ENCODE assay signal across 8 mouse cellular contexts in genomic region chr7:91262031-91262951, GRCm38 (mm10).
DNase-seq lines count a peak whose midpoint lies in the region; ATAC-seq and TF ChIP-seq lines count a peak whose summit lies in the region.

No protein-coding gene starts in this region.

- DNase-seq in adrenal gland, adult 2 months = peak; percentile 4
- DNase-seq in adrenal gland, postnatal 4 days (ENCODE audit: low spot score in 2 of 2) = no peak
- peak; percentile 83 for DNase-seq in brain, embryonic 14.5 days (ENCODE audit: low read depth)
- peak; percentile 46 for DNase-seq in forebrain, embryonic 10.5 days (ENCODE audit: extremely low spot score, low spot score)
- peak; percentile 3 for DNase-seq in kidney, postnatal 14 days
- DNase-seq in liver, embryonic 13.5 days = no peak
- DNase-seq in right cerebral cortex, postnatal 36 days (ENCODE audit: low spot score in 2 of 2) = peak; percentile 29 to 30
- no peak for DNase-seq in spleen, postnatal 4 days (ENCODE audit: low spot score in 2 of 2)

- 0 out of 2 replicates have a peak, but pooled peaks have one; percentile 7 for TF ChIP-seq POLR2A in brain, embryonic 14.5 days (IDR thresholded peaks at IDR 0.05; ENCODE audit: borderline replicate concordance, extremely low read depth, insufficient read depth, insufficient read length, poor library complexity, severe bottlenecking)

- H3K9ac ChIP-seq in liver, embryonic 13.5 days = no peak overlapping the region

- no peaks in the 10 kb centered on the region for H3K9me3 ChIP-seq in forebrain, embryonic 10.5 days
- H3K9me3 ChIP-seq in liver, embryonic 13.5 days (replicated peaks) = no peaks in the 10 kb centered on the region

- peak overlapping the region; percentile 78 for H3K27ac ChIP-seq in forebrain, embryonic 10.5 days
- no peak overlapping the region for H3K27ac ChIP-seq in liver, embryonic 13.5 days

- no peaks in the 10 kb centered on the region for H3K36me3 ChIP-seq in forebrain, embryonic 10.5 days (replicated peaks)
- no peaks in the 10 kb centered on the region for H3K36me3 ChIP-seq in liver, embryonic 13.5 days

- H3K4me1 ChIP-seq in forebrain, embryonic 10.5 days = peaks cover 20% of the 10 kb centered on the region
- no peaks in the 10 kb centered on the region for H3K4me1 ChIP-seq in liver, embryonic 13.5 days (replicated peaks)

- H3K27me3 ChIP-seq in forebrain, embryonic 10.5 days (ENCODE audit: poor library complexity, severe bottlenecking) = peaks cover 28% of the 10 kb centered on the region
- peaks cover 7% of the 10 kb centered on the region; the same call in 1 of the 2 replicates for H3K27me3 ChIP-seq in liver, embryonic 13.5 days

- no peak for TF ChIP-seq CTCF in brain, embryonic 14.5 days (IDR thresholded peaks at IDR 0.05; ENCODE audit: borderline replicate concordance, extremely low read depth, insufficient read depth, insufficient read length)

- peak overlapping the region; percentile 61 for H3K4me3 ChIP-seq in forebrain, embryonic 10.5 days
- H3K4me3 ChIP-seq in liver, embryonic 13.5 days (replicated peaks) = peak overlapping the region; percentile 21; the same call in 1 of the 2 replicates

- WGBS in forebrain, embryonic 10.5 days = under 1% methylated on average over 34 of the region's 34 CpGs
- 1% methylated on average over 34 of the region's 34 CpGs for WGBS in liver, embryonic 13.5 days (ENCODE audit: insufficient replicate concordance)

- H3K4me2 ChIP-seq in liver, embryonic 13.5 days = peak overlapping the region; percentile 51

- ATAC-seq in liver, embryonic 13.5 days (ENCODE audit: low read depth) = 0 out of 2 replicates have a peak, but pooled peaks have one; percentile 20

Comparison
In these comparisons a context has a peak if more than half of its experiments do, and no peak if none do; other contexts are left out.
1. DNase-seq: peak in adrenal gland, adult 2 months (single experiment), brain, embryonic 14.5 days (single experiment), forebrain, embryonic 10.5 days (single experiment), kidney, postnatal 14 days (single experiment) and right cerebral cortex, postnatal 36 days (2 of 2); none in adrenal gland, postnatal 4 days (0 of 2), liver, embryonic 13.5 days (single experiment) and spleen, postnatal 4 days (0 of 2).